Mouse (Mus musculus) CH12.LX (cell line): ENCODE results near the gene Pus10. TPM values are rescaled to one million over a fixed set of nuclear protein-coding genes. Genes with fewer than 3 reads are reported as not detected.

Experiments
- DNase-seq: peaks from one replicate; pipeline ENCODE4 v3.0.0-alpha.2; 2013; ENCODE audit errors: extremely low read depth
- H3K27ac ChIP-seq: 2 replicates; pipeline ENCODE4 v1.5.1; 2012; ENCODE audit warnings: low read depth, mild to moderate bottlenecking, control low read depth, moderate library complexity; ENCODE audit not compliant: insufficient read depth
- H3K27me3 ChIP-seq: replicated peaks from 2 replicates; pipeline ENCODE3; 2012; ENCODE audit warnings: inconsistent platforms
- H3K36me3 ChIP-seq, 2 experiments: replicated peaks in 1 of 2; 2 replicates each; pipeline versions ENCODE3 to v1.6.1; 2012; ENCODE audit warnings: inconsistent platforms in 1 of 2, low read length in 1 of 2, mild to moderate bottlenecking in 1 of 2, mixed read lengths in 1 of 2, moderate library complexity in 1 of 2; ENCODE audit not compliant: control insufficient read depth in 1 of 2, insufficient read depth in 1 of 2
- H3K4me1 ChIP-seq, 2 experiments: 2 replicates each; pipeline ENCODE4 v1.6.1; 2012; ENCODE audit warnings: inconsistent platforms in 1 of 2, moderate library complexity in 1 of 2; ENCODE audit not compliant: insufficient read depth in 2 of 2, control insufficient read depth in 1 of 2
- H3K4me2 ChIP-seq: 2 replicates; pipeline ENCODE4 v1.6.1; 2012; ENCODE audit warnings: low read depth, mild to moderate bottlenecking, control low read depth; ENCODE audit not compliant: poor library complexity, insufficient read depth, severe bottlenecking
- H3K4me3 ChIP-seq, 3 experiments: fragments of 150-350 bp in 1 of 3; sonication (generic) in 1 of 3; replicated peaks in 1 of 3; 2 replicates each; pipeline versions ENCODE3 to v1.5.1; 2011 to 2012; ENCODE audit warnings: low read depth in 2 of 3, low read length in 2 of 3, mild to moderate bottlenecking in 2 of 3, moderate library complexity in 2 of 3, control low read depth in 1 of 3, improper control_type of control experiment in 1 of 3, inconsistent platforms in 1 of 3, mixed read lengths in 1 of 3; ENCODE audit not compliant: poor library complexity in 1 of 3
- H3K79me2 ChIP-seq: replicated peaks from 2 replicates; pipeline ENCODE4 v1.6.1; 2012; ENCODE audit warnings: mild to moderate bottlenecking, moderate library complexity; ENCODE audit not compliant: control insufficient read depth, poor library complexity, insufficient read depth, severe bottlenecking; ENCODE audit errors: extremely low read depth
- H3K9ac ChIP-seq: 2 replicates; pipeline ENCODE4 v1.6.1; 2012; ENCODE audit warnings: low read depth, mild to moderate bottlenecking, control low read depth, moderate library complexity; ENCODE audit not compliant: insufficient read depth
- H3K9me3 ChIP-seq: replicated peaks from 2 replicates; pipeline ENCODE3; 2012; ENCODE audit warnings: low read length, inconsistent platforms, mixed read lengths
- CHD1 ChIP-seq: IDR thresholded peaks from 2 replicates; pipeline ENCODE4 v1.6.1; 2012; ENCODE audit warnings: low read depth, low read length, improper control_type of control experiment, inconsistent platforms
- CHD2 ChIP-seq: IDR thresholded peaks from 2 replicates; pipeline ENCODE4 v1.6.1; 2011; ENCODE audit warnings: low read length, improper control_type of control experiment
- E2F4 ChIP-seq: IDR thresholded peaks from 2 replicates; pipeline ENCODE4 v1.6.1; 2011; ENCODE audit warnings: low read depth, low read length, improper control_type of control experiment; ENCODE audit not compliant: insufficient replicate concordance
- ELF1 ChIP-seq: IDR thresholded peaks from 2 replicates; pipeline ENCODE4 v1.6.1; 2014; ENCODE audit warnings: low read depth, mild to moderate bottlenecking, inconsistent platforms, low read length, improper control_type of control experiment
- ETS1 ChIP-seq: conservative IDR thresholded peaks from 2 replicates; pipeline ENCODE4 v1.6.1; 2012; ENCODE audit warnings: low read depth, mild to moderate bottlenecking, inconsistent platforms, low read length, improper control_type of control experiment, moderate library complexity
- GABPA ChIP-seq: IDR thresholded peaks from 2 replicates; pipeline ENCODE4 v1.6.1; 2012; ENCODE audit warnings: low read depth, low read length, improper control_type of control experiment, inconsistent platforms; ENCODE audit not compliant: insufficient replicate concordance
- HCFC1 ChIP-seq: IDR thresholded peaks from 2 replicates; pipeline ENCODE4 v1.6.1; 2012; ENCODE audit warnings: low read depth, mild to moderate bottlenecking, inconsistent platforms, low read length, improper control_type of control experiment
- IRF4 ChIP-seq: IDR thresholded peaks from 2 replicates; pipeline ENCODE4 v1.6.1; 2014; ENCODE audit warnings: low read depth, mild to moderate bottlenecking, inconsistent platforms, low read length, improper control_type of control experiment
- MAFK ChIP-seq: IDR thresholded peaks from 2 replicates; pipeline ENCODE4 v1.6.1; 2011; ENCODE audit warnings: low read length, improper control_type of control experiment; ENCODE audit not compliant: insufficient replicate concordance
- MAX ChIP-seq: IDR thresholded peaks from 2 replicates; pipeline ENCODE4 v1.6.1; 2011; ENCODE audit warnings: low read length, improper control_type of control experiment
- MAZ ChIP-seq: IDR thresholded peaks from 2 replicates; pipeline ENCODE4 v1.6.1; 2012; ENCODE audit warnings: low read depth, mild to moderate bottlenecking, inconsistent platforms, low read length, improper control_type of control experiment, moderate library complexity
- MXI1 ChIP-seq: IDR thresholded peaks from 2 replicates; pipeline ENCODE4 v1.6.1; 2011; ENCODE audit warnings: mild to moderate bottlenecking, low read depth, low read length, improper control_type of control experiment
- NELFE ChIP-seq: IDR thresholded peaks from 2 replicates; pipeline ENCODE4 v1.6.1; 2011; ENCODE audit warnings: low read depth, low read length, improper control_type of control experiment
- POLR2A ChIP-seq: IDR thresholded peaks from 2 replicates; pipeline ENCODE4 v1.6.1; 2011; ENCODE audit warnings: low read depth, mild to moderate bottlenecking, improper control_type of control experiment, low read length
- RCOR1 ChIP-seq: conservative IDR thresholded peaks from 2 replicates; pipeline ENCODE4 v1.6.1; 2012; ENCODE audit warnings: low read depth, mild to moderate bottlenecking, inconsistent platforms, low read length, improper control_type of control experiment
- SIN3A ChIP-seq: IDR thresholded peaks from 2 replicates; pipeline ENCODE4 v1.6.1; 2012; ENCODE audit warnings: low read length, improper control_type of control experiment, inconsistent platforms
- SMC3 ChIP-seq: IDR thresholded peaks from 2 replicates; pipeline ENCODE4 v1.6.1; 2011; ENCODE audit warnings: low read depth, low read length, improper control_type of control experiment
- UBTF ChIP-seq: IDR thresholded peaks from 2 replicates; pipeline ENCODE4 v1.6.1; 2012; ENCODE audit warnings: low read depth, mild to moderate bottlenecking, inconsistent platforms, low read length, improper control_type of control experiment, moderate library complexity
- USF2 ChIP-seq: conservative IDR thresholded peaks from 2 replicates; pipeline ENCODE4 v1.6.1; 2011; ENCODE audit warnings: low read depth, low read length, improper control_type of control experiment
- ZC3H11A ChIP-seq: IDR thresholded peaks from 2 replicates; pipeline ENCODE4 v1.6.1; 2012; ENCODE audit warnings: low read depth, mild to moderate bottlenecking, inconsistent platforms, low read length, improper control_type of control experiment
- ZMIZ1 ChIP-seq: IDR thresholded peaks from 2 replicates; pipeline ENCODE4 v1.6.1; 2012; ENCODE audit warnings: low read depth, mild to moderate bottlenecking, inconsistent platforms, low read length, improper control_type of control experiment
- ZNF384 ChIP-seq: IDR thresholded peaks from 2 replicates; pipeline ENCODE4 v1.6.1; 2012; ENCODE audit warnings: low read depth, low read length, improper control_type of control experiment, inconsistent platforms
- dilution Hi-C: fragments of 300-500 bp; cut with MboI; formaldehyde crosslinking; loops from 2 replicates; pipeline ENCODE4 v1.14.3; 2020; ENCODE audit warnings: low sequenced_read_pairs; ENCODE audit not compliant: extremely low pct_unique_long_range_greater_than_20kb, extremely low pct_ligation_motif_present
- in situ Hi-C: fragments of 300-500 bp; cut with MboI; formaldehyde crosslinking; loops from 3 replicates; pipeline ENCODE4 v1.14.3; 2019; ENCODE audit warnings: low sequenced_read_pairs, low pct_ligation_motif_present, low pct_unique_long_range_greater_than_20kb, mixed read lengths
- polyA plus RNA-seq: library from polyadenylated mRNA; unstranded; fragments of >175 nt; gene quantifications from 2 replicates; pipeline ENCODE4 v1.2.1, GENCODE M21; 2012; ENCODE audit warnings: low read depth; ENCODE audit not compliant: insufficient read length
- total RNA-seq, 2 experiments: library from RNA; depleted of rRNA; stranded (reverse); fragments of 300-350 nt in 1 of 2; fragments of >200 nt in 1 of 2; gene quantifications; 2 replicates each; pipeline ENCODE4 v1.2.3; 2012 to 2014

The Pus10 gene
- total and polyA plus RNA-seq, 3 experiments, result 57.6 to 113 (median 92.3) TPM

GRCm38 (mm10) chr11:23704604-23705294 is 39.3 kb downstream of the Pus10 start (continued):
- peak; percentile 6; the same call in 1 of the 2 replicates for TF ChIP-seq ZNF384
- peak; percentile 79 for TF ChIP-seq SIN3A
- TF ChIP-seq MAX, result no peak
- no peak for TF ChIP-seq ZMIZ1
- TF ChIP-seq ELF1, result peak; percentile 45

DNA sequence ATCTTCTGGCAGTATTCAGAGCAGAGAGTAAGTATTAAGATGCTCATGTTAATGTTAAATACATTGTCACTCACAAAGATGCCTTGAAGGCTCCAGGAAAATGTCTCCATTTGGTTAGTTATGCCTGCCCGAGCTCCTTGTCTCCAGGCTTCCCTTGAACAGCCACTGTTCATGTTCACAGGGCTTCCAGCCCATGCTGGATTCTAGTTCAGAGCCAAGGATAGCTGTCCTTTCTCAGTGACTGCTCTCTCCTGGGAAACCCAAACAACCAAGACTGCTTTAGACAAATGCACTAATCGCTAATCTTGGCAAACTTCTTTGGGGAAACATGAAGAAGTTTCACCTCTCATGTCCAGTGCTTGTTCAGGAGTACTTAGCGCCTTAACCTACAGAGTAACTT is 46.8 kb downstream of the Pus10 start:
- Histone ChIP-seq H3K27ac (no peak overlapping the region), H3K27me3 (no peaks in the 10 kb centered on the region), H3K79me2 (no peaks in the 10 kb centered on the region), H3K4me3 (no peak overlapping the region), H3K9ac (no peak overlapping the region), H3K4me2 (no peak overlapping the region), H3K4me1 (peaks cover 2 to 9% of the 10 kb centered on the region in 2 experiments; a peak in 2 of 4 replicates), H3K9me3 (no peaks in the 10 kb centered on the region), H3K36me3 (peaks cover 68 to 95% of the 10 kb centered on the region in 2 experiments)
- TF ChIP-seq ZNF384 (no peak), IRF4 (no peak), ETS1 (no peak), E2F4 (no peak), CHD1 (no peak), POLR2A (no peak), ZC3H11A (no peak), RCOR1 (no peak), SMC3 (no peak), GABPA (no peak), NELFE (no peak), MAZ (no peak), CHD2 (no peak), MXI1 (no peak), USF2 (no peak), ELF1 (no peak), MAFK (no peak), HCFC1 (no peak), UBTF (no peak)
- in situ Hi-C loops (no loop called here), dilution Hi-C loops (no loop called here)
- DNase-seq, result no peak
